Mouse (Mus musculus) embryonic facial prominence, embryonic 10.5 days (tissue): ENCODE measurements around the gene Ash1l. TPM values are rescaled to one million over a fixed set of nuclear protein-coding genes. Genes with fewer than 3 reads are reported as not detected.
"Not testable (repeated sequence)": the region's sequence is repeated elsewhere in the genome, so short reads cannot be mapped to it uniquely, and the experiment has no call there.

Source experiments
- DNase-seq: peaks from one replicate; pipeline ENCODE4 v3.0.0-alpha.2; 2017; ENCODE audit warnings: low spot score
- H3K27ac ChIP-seq: fragments of 300-500 bp; sonication (generic); replicated peaks from 2 replicates; pipeline ENCODE4 v1.5.1; 2016; ENCODE audit warnings: mild to moderate bottlenecking
- H3K27me3 ChIP-seq: fragments of 300-500 bp; sonication (generic); replicated peaks from 2 replicates; pipeline ENCODE4 v1.6.1; 2016; ENCODE audit warnings: low read depth, mild to moderate bottlenecking; ENCODE audit not compliant: poor library complexity, severe bottlenecking
- H3K36me3 ChIP-seq: fragments of 300-500 bp; sonication (generic); replicated peaks from 2 replicates; pipeline ENCODE4 v1.6.1; 2016; ENCODE audit warnings: mild to moderate bottlenecking, moderate library complexity
- H3K4me1 ChIP-seq: fragments of 300-500 bp; sonication (generic); 2 replicates; pipeline ENCODE4 v1.6.1; 2016
- H3K4me3 ChIP-seq: fragments of 300-500 bp; sonication (generic); 2 replicates; pipeline ENCODE4 v1.5.1; 2016; ENCODE audit warnings: mild to moderate bottlenecking, moderate library complexity
- H3K9me3 ChIP-seq: fragments of 300-500 bp; sonication (generic); 2 replicates; pipeline ENCODE4 v1.6.1; 2016; ENCODE audit warnings: mild to moderate bottlenecking
- WGBS: fragments of 180-500 bp; shearing (Covaris S2); methylation state at CpG from one replicate; pipeline ENCODE4 v1.1.7; 2016; 5-methylcytosine and 5-hydroxymethylcytosine counted together
- polyA plus RNA-seq: library from polyadenylated mRNA; unstranded; fragments of >200 nt; fragmentation: Nextera tagmentation; extraction: Ambion mirVana; gene quantifications from 2 replicates; pipeline ENCODE4 v1.2.1, GENCODE M21; 2016

Ash1l gene
- polyA plus RNA-seq, 1 experiment from 2014 or later = 16.3 TPM

- Histone ChIP-seq H3K4me1 (no peaks in the 10 kb centered on the region), H3K36me3 (peaks cover 100% of the 10 kb centered on the region), H3K27ac (no peak overlapping the region), H3K4me3 (no peak overlapping the region), H3K9me3 (no peaks in the 10 kb centered on the region), H3K27me3 (no peaks in the 10 kb centered on the region)
- 91% methylated on average over 3 of the region's 3 CpGs for WGBS
- DNase-seq = no peak
Measured at GRCm38 (mm10) chr3:88929501-88929900, 20.9 kb upstream of the Ash1l start.

- Histone ChIP-seq H3K9me3 (no peaks in the 10 kb centered on the region), H3K4me3 (no peak overlapping the region), H3K4me1 (no peaks in the 10 kb centered on the region), H3K27ac (no peak overlapping the region), H3K27me3 (no peaks in the 10 kb centered on the region), H3K36me3 (peaks cover 84% of the 10 kb centered on the region)
- no peak for DNase-seq
- 91% methylated on average over 10 of the region's 10 CpGs for WGBS
Measured at GRCm38 (mm10) chr3:88939071-88939470, 11.4 kb upstream of the Ash1l start.

GRCm38 (mm10) chr3:88939749-88940148 lies 10.7 kb upstream of the Ash1l start:
- Histone ChIP-seq H3K27me3 (no peaks in the 10 kb centered on the region), H3K4me1 (no peaks in the 10 kb centered on the region), H3K4me3 (no peak overlapping the region), H3K36me3 (peaks cover 77% of the 10 kb centered on the region), H3K27ac (no peak overlapping the region), H3K9me3 (no peaks in the 10 kb centered on the region)
- 83% methylated on average over 3 of the region's 3 CpGs for WGBS
- no peak for DNase-seq

DNA sequence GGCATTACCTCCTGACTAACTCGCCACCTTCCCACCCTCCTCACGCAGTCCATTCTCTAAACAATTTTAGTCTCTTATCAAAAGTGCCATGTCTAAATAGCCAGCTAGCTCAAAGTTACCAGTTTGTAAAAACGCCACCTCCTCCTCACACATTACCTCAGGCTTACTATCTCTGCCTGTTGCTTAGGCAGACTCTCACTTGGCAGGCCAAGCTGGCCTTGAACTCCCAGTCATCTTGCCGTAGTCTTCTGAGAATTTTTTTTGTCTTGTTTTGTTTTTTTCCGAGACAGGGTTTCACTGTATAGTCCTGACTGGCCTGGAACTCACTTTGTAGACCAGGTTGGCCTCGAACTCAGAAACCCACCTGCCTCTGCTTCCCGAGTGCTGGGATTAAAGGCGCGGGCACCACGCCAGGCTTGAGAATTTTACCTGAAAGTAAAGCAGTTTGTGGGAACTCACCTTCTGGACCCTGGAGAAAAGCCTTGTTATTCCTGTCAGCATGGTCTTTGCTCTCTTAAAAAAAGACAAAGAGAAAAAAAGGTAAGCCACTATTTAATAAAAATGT lies 8.0 kb upstream of the Ash1l start:
- Histone ChIP-seq H3K9me3 (no peaks in the 10 kb centered on the region), H3K4me3 (no peak overlapping the region), H3K27ac (no peak overlapping the region), H3K4me1 (peaks cover 2% of the 10 kb centered on the region), H3K36me3 (peaks cover 51% of the 10 kb centered on the region), H3K27me3 (no peaks in the 10 kb centered on the region)
- WGBS = 95% methylated on average over 10 of the region's 10 CpGs
- DNase-seq = no peak

GRCm38 (mm10) chr3:88944109-88944508 lies 6.3 kb upstream of the Ash1l start:
- no peak for DNase-seq
- Histone ChIP-seq H3K4me1 (peaks cover 19% of the 10 kb centered on the region), H3K9me3 (no peaks in the 10 kb centered on the region), H3K4me3 (no peak overlapping the region), H3K27ac (no peak overlapping the region), H3K27me3 (no peaks in the 10 kb centered on the region), H3K36me3 (peaks cover 34% of the 10 kb centered on the region)
- WGBS = 96% methylated on average over 4 of the region's 4 CpGs

- DNase-seq = peak; percentile 95
- H3K4me1 ChIP-seq = peaks cover 35% of the 10 kb centered on the region
- no peaks in the 10 kb centered on the region for H3K9me3 ChIP-seq
- under 1% methylated on average over 91 of the region's 92 CpGs for WGBS
- peak overlapping the region; percentile 99 for H3K27ac ChIP-seq
- H3K27me3 ChIP-seq = no peaks in the 10 kb centered on the region
- 0 out of 2 replicates have a peak, but pooled peaks cover 2% of the 10 kb centered on the region for H3K36me3 ChIP-seq
- peak overlapping the region; percentile 94 for H3K4me3 ChIP-seq
Measured at GRCm38 (mm10) chr3:88949786-88950575, 441 bp upstream of the Ash1l start.

GRCm38 (mm10) chr3:88951327-88951800 lies 942 bp downstream of the Ash1l start:
- DNase-seq = no peak
- 5% methylated on average over 5 of the region's 5 CpGs for WGBS

DNA sequence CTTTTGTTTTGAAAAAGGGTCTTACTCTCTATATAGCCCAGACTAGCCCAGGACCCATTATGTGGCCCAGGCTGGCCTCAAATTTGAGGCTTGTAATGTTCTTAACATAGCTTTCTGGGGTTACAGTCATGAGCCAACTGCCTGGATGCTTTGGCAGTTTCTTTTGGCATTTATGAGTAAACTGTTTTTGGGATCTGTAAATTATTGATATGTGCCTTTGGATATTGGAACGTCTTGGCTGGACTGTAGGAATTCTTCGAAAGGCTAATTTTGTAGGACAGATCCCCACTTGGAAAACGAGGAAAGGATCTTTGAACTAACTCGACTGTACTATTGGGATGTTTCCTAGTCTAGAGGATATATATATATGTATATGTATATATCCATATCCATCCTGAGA lies 2.8 kb downstream of the Ash1l start:
- Histone ChIP-seq H3K36me3 (0 out of 2 replicates have a peak, but pooled peaks cover 2% of the 10 kb centered on the region), H3K27me3 (no peaks in the 10 kb centered on the region), H3K4me3 (no peak overlapping the region), H3K27ac (no peak overlapping the region), H3K4me1 (peaks cover 24% of the 10 kb centered on the region), H3K9me3 (no peaks in the 10 kb centered on the region)
- WGBS = 88% methylated on average over 4 of the region's 4 CpGs
- DNase-seq = no peak

More at GRCm38 (mm10) chr3:88951327-88951800, 942 bp downstream of the Ash1l start:
- Histone ChIP-seq H3K27ac (peak overlapping the region; percentile 99), H3K4me3 (peak overlapping the region; percentile 94), H3K4me1 (peaks cover 35% of the 10 kb centered on the region), H3K27me3 (no peaks in the 10 kb centered on the region), H3K36me3 (0 out of 2 replicates have a peak, but pooled peaks cover 2% of the 10 kb centered on the region), H3K9me3 (no peaks in the 10 kb centered on the region)

- Histone ChIP-seq H3K27me3 (no peaks in the 10 kb centered on the region), H3K4me1 (peaks cover 20% of the 10 kb centered on the region), H3K36me3 (0 out of 2 replicates have a peak, but pooled peaks cover 2% of the 10 kb centered on the region), H3K9me3 (no peaks in the 10 kb centered on the region), H3K4me3 (no peak overlapping the region), H3K27ac (no peak overlapping the region)
- no peak for DNase-seq
Measured at GRCm38 (mm10) chr3:88953736-88954135, 3.3 kb downstream of the Ash1l start.

GRCm38 (mm10) chr3:88963211-88963610 lies 12.8 kb downstream of the Ash1l start:
- peaks cover 24% of the 10 kb centered on the region for H3K36me3 ChIP-seq
- H3K9me3 ChIP-seq, H3K27ac ChIP-seq, DNase-seq, H3K4me3 ChIP-seq, H3K27me3 ChIP-seq, H3K4me1 ChIP-seq: not testable (repeated sequence)

GRCm38 (mm10) chr3:88975012-88975411 lies 24.6 kb downstream of the Ash1l start:
- H3K4me3 ChIP-seq = no peak overlapping the region
- peaks cover 48% of the 10 kb centered on the region for H3K36me3 ChIP-seq
- 0 out of 2 replicates have a peak, but pooled peaks cover 4% of the 10 kb centered on the region for H3K9me3 ChIP-seq
- no peak for DNase-seq
- WGBS = 94% methylated on average over 2 of the region's 2 CpGs
- no peak overlapping the region for H3K27ac ChIP-seq
- H3K27me3 ChIP-seq = no peaks in the 10 kb centered on the region
- no peaks in the 10 kb centered on the region for H3K4me1 ChIP-seq

GRCm38 (mm10) chr3:88981206-88982010 lies 31.0 kb downstream of the Ash1l start:
- Histone ChIP-seq H3K9me3 (0 out of 2 replicates have a peak, but pooled peaks cover 4% of the 10 kb centered on the region), H3K4me3 (no peak overlapping the region), H3K36me3 (peaks cover 72% of the 10 kb centered on the region), H3K27me3 (no peaks in the 10 kb centered on the region), H3K4me1 (no peaks in the 10 kb centered on the region), H3K27ac (no peak overlapping the region)
- no peak for DNase-seq
- 96% methylated on average over 8 of the region's 8 CpGs for WGBS
